Mouse (Mus musculus): ENCODE data around the gene Nat8f6.

DNA sequence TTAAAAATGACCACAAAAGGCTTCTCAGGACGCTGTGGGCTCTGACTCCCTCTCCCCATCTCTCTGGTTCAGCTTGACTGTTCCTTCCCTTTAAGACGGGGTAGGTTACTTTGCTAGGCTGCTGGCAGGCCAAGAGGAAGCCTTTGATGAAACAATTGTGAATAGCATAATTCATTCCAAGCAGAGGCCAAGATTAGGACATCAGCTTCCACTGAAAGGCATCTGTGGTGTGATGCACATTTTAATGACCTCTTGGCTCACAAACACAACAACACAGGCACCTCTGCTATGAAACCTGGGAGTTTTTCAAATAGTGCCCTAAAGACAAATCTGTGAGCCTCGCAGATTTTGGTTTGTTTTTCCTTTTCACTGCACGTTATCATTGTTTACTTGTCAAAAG lies 19.2 kb upstream of the Nat8f6 start:
- TF ChIP-seq GATA1 (IDR thresholded peaks at IDR 0.05; ENCODE audit: borderline replicate concordance, low read length) (no peak), FLI1 (IDR thresholded peaks at IDR 0.05; ENCODE audit: low read length) (no peak)

Data from megakaryocyte, embryonic 14.5 days (primary cell).